Mouse (Mus musculus) kidney, embryonic 14.5 days (tissue): Measurements from ENCODE around the gene Abcc3. TPM values are rescaled to one million over a fixed set of nuclear protein-coding genes. Genes with fewer than 3 reads are reported as not detected.
"Not testable (repeated sequence)": the region's sequence is repeated elsewhere in the genome, so short reads cannot be mapped to it uniquely, and the experiment has no call there.

Experiments used
- ATAC-seq: fragments of 200-750 bp; cut with Nextera tagmentation; 2 replicates; pipeline ENCODE4 v1.8.0; 2017; ENCODE audit warnings: moderate number of reproducible peaks, mild to moderate bottlenecking, moderate TSS enrichment, moderate library complexity; ENCODE audit not compliant: low FRiP score, low TSS enrichment
- H3K27ac ChIP-seq: fragments of 300-500 bp; sonication (generic); 2 replicates; pipeline ENCODE4 v1.5.1; 2014; ENCODE audit warnings: low read depth, mild to moderate bottlenecking, low read length, moderate library complexity, mixed read lengths
- H3K27me3 ChIP-seq: fragments of 300-500 bp; sonication (generic); 2 replicates; pipeline ENCODE4 v1.6.1; 2014; ENCODE audit warnings: mild to moderate bottlenecking, low read length; ENCODE audit not compliant: control insufficient read depth, insufficient read depth
- H3K36me3 ChIP-seq: fragments of 300-500 bp; sonication (generic); 2 replicates; pipeline ENCODE4 v1.6.1; 2014; ENCODE audit warnings: low read length, mixed read lengths; ENCODE audit not compliant: control insufficient read depth, insufficient read depth
- H3K4me1 ChIP-seq: fragments of 300-500 bp; sonication (generic); 2 replicates; pipeline ENCODE4 v1.6.1; 2014; ENCODE audit warnings: low read length, mixed read lengths; ENCODE audit not compliant: control insufficient read depth, insufficient read depth
- H3K4me2 ChIP-seq: fragments of 300-500 bp; sonication (generic); replicated peaks from 2 replicates; pipeline ENCODE4 v1.6.1; 2014; ENCODE audit warnings: low read depth, mild to moderate bottlenecking, low read length
- H3K4me3 ChIP-seq: fragments of 300-500 bp; sonication (generic); 2 replicates; pipeline ENCODE4 v1.5.1; 2014; ENCODE audit warnings: mild to moderate bottlenecking, low read length
- H3K9ac ChIP-seq: fragments of 300-500 bp; sonication (generic); 2 replicates; pipeline ENCODE4 v1.6.1; 2014; ENCODE audit warnings: low read depth, mild to moderate bottlenecking, low read length, moderate library complexity
- H3K9me3 ChIP-seq: fragments of 300-500 bp; sonication (generic); 2 replicates; pipeline ENCODE4 v1.6.1; 2016; ENCODE audit warnings: low read length; ENCODE audit not compliant: control insufficient read depth
- WGBS: fragments of 180-500 bp; shearing (Covaris S2); extraction: QIAGEN DNeasy Blood & Tissue Kit; methylation state at CpG from one replicate; pipeline ENCODE4 v1.1.7; 2014; 5-methylcytosine and 5-hydroxymethylcytosine counted together
- polyA plus RNA-seq: library from polyadenylated mRNA; unstranded; fragments of >200 nt; fragmentation: Nextera tagmentation; extraction: Ambion mirVana; gene quantifications from 2 replicates; pipeline ENCODE4 v1.2.1, GENCODE M21; 2014

Gene Abcc3
- polyA plus RNA-seq, 1 experiment from 2014 or later, result 3.9 TPM

- not testable (repeated sequence) for H3K36me3 ChIP-seq, H3K27me3 ChIP-seq, H3K27ac ChIP-seq, H3K4me3 ChIP-seq, H3K9ac ChIP-seq, H3K4me2 ChIP-seq, ATAC-seq, H3K9me3 ChIP-seq, H3K4me1 ChIP-seq
- WGBS, result 89% methylated on average over 4 of the region's 4 CpGs
Measured at GRCm38 (mm10) chr11:94393490-94393889, 693 bp upstream of the Abcc3 start.

GRCm38 (mm10) chr11:94391661-94392060 is 1.1 kb downstream of the Abcc3 start:
- Histone ChIP-seq H3K27ac (no peak overlapping the region), H3K36me3 (no peaks in the 10 kb centered on the region), H3K9ac (no peak overlapping the region), H3K4me1 (peaks cover 5% of the 10 kb centered on the region; the same call in 1 of the 2 replicates), H3K4me3 (no peak overlapping the region), H3K4me2 (no peak overlapping the region), H3K9me3 (no peaks in the 10 kb centered on the region), H3K27me3 (0 out of 2 replicates have a peak, but pooled peaks cover 5% of the 10 kb centered on the region)
- 89% methylated on average over 10 of the region's 10 CpGs for WGBS
- no peak for ATAC-seq

GRCm38 (mm10) chr11:94390825-94391224 is 2.0 kb downstream of the Abcc3 start:
- Histone ChIP-seq H3K36me3 (no peaks in the 10 kb centered on the region), H3K4me2 (no peak overlapping the region), H3K27ac (no peak overlapping the region), H3K4me1 (peaks cover 13% of the 10 kb centered on the region), H3K9me3 (no peaks in the 10 kb centered on the region), H3K27me3 (0 out of 2 replicates have a peak, but pooled peaks cover 5% of the 10 kb centered on the region), H3K9ac (no peak overlapping the region), H3K4me3 (no peak overlapping the region)
- WGBS, result 81% methylated on average over 6 of the region's 6 CpGs
- ATAC-seq, result no peak

- Histone ChIP-seq H3K4me3 (no peak overlapping the region), H3K27me3 (0 out of 2 replicates have a peak, but pooled peaks cover 5% of the 10 kb centered on the region), H3K4me2 (no peak overlapping the region), H3K36me3 (no peaks in the 10 kb centered on the region), H3K27ac (no peak overlapping the region), H3K9me3 (no peaks in the 10 kb centered on the region), H3K9ac (no peak overlapping the region), H3K4me1 (peaks cover 19% of the 10 kb centered on the region)
- no peak for ATAC-seq
- WGBS, result 65% methylated on average over 6 of the region's 6 CpGs
Measured at GRCm38 (mm10) chr11:94389724-94390396, 2.9 kb downstream of the Abcc3 start.

- Histone ChIP-seq H3K9ac (no peak overlapping the region), H3K27me3 (0 out of 2 replicates have a peak, but pooled peaks cover 5% of the 10 kb centered on the region), H3K9me3 (no peaks in the 10 kb centered on the region), H3K27ac (no peak overlapping the region), H3K36me3 (no peaks in the 10 kb centered on the region), H3K4me1 (peaks cover 19% of the 10 kb centered on the region), H3K4me2 (no peak overlapping the region), H3K4me3 (no peak overlapping the region)
- ATAC-seq, result no peak
- 78% methylated on average over 4 of the region's 4 CpGs for WGBS
Measured at GRCm38 (mm10) chr11:94389021-94389420, 3.8 kb downstream of the Abcc3 start.

GRCm38 (mm10) chr11:94387756-94388155 is 5.0 kb downstream of the Abcc3 start:
- no peak for ATAC-seq
- H3K36me3 ChIP-seq, result no peaks in the 10 kb centered on the region
- no peaks in the 10 kb centered on the region for H3K9me3 ChIP-seq
- H3K9ac ChIP-seq, result no peak overlapping the region
- 0 out of 2 replicates have a peak, but pooled peaks cover 5% of the 10 kb centered on the region for H3K27me3 ChIP-seq
- H3K4me2 ChIP-seq, result no peak overlapping the region
- no peak overlapping the region for H3K4me3 ChIP-seq
- H3K4me1 ChIP-seq, result peaks cover 18% of the 10 kb centered on the region
- H3K27ac ChIP-seq, result no peak overlapping the region
- WGBS, result 48% methylated on average over 4 of the region's 4 CpGs

GRCm38 (mm10) chr11:94385977-94386771 is 6.6 kb downstream of the Abcc3 start:
- Histone ChIP-seq H3K4me2 (peak overlapping the region; percentile 36; the same call in 1 of the 2 replicates), H3K27ac (peak overlapping the region; percentile 11), H3K9ac (0 out of 2 replicates have a peak overlapping the region, but pooled peaks have one; percentile 9), H3K27me3 (no peaks in the 10 kb centered on the region), H3K4me1 (peaks cover 16% of the 10 kb centered on the region), H3K9me3 (no peaks in the 10 kb centered on the region), H3K4me3 (no peak overlapping the region), H3K36me3 (no peaks in the 10 kb centered on the region)
- ATAC-seq, result peak; percentile 82
- WGBS, result 2% methylated on average over 11 of the region's 12 CpGs

- Histone ChIP-seq H3K27me3 (no peaks in the 10 kb centered on the region), H3K9ac (no peak overlapping the region), H3K4me2 (no peak overlapping the region), H3K36me3 (no peaks in the 10 kb centered on the region), H3K27ac (no peak overlapping the region; the same call in 1 of the 2 replicates), H3K4me3 (no peak overlapping the region), H3K9me3 (no peaks in the 10 kb centered on the region), H3K4me1 (peaks cover 15% of the 10 kb centered on the region; the same call in 1 of the 2 replicates)
- WGBS, result 59% methylated on average over 8 of the region's 8 CpGs
- no peak for ATAC-seq
Measured at GRCm38 (mm10) chr11:94379736-94380135, 13.1 kb downstream of the Abcc3 start.

- no peak overlapping the region; the same call in 1 of the 2 replicates for H3K27ac ChIP-seq
- H3K36me3 ChIP-seq, result no peaks in the 10 kb centered on the region
- H3K4me1 ChIP-seq, result peaks cover 15% of the 10 kb centered on the region; the same call in 1 of the 2 replicates
- H3K9me3 ChIP-seq, result no peaks in the 10 kb centered on the region
- H3K4me3 ChIP-seq, result no peak overlapping the region
- no peak overlapping the region for H3K4me2 ChIP-seq
- H3K27me3 ChIP-seq, result no peaks in the 10 kb centered on the region
- no peak overlapping the region for H3K9ac ChIP-seq
- 12% methylated on average over 2 of the region's 2 CpGs for WGBS
- ATAC-seq, result peak; percentile 82
Measured at GRCm38 (mm10) chr11:94379061-94379460, 13.7 kb downstream of the Abcc3 start.
